Mouse (Mus musculus) urinary bladder, postnatal 4 days (tissue): ENCODE data around the gene Cpped1.

Experiments
- DNase-seq, 2 experiments: peaks; one replicate each; pipeline ENCODE4 v3.0.0; 2021 to 2022; ENCODE audit warnings: low spot score in 2 of 2

The Cpped1 gene

DNA sequence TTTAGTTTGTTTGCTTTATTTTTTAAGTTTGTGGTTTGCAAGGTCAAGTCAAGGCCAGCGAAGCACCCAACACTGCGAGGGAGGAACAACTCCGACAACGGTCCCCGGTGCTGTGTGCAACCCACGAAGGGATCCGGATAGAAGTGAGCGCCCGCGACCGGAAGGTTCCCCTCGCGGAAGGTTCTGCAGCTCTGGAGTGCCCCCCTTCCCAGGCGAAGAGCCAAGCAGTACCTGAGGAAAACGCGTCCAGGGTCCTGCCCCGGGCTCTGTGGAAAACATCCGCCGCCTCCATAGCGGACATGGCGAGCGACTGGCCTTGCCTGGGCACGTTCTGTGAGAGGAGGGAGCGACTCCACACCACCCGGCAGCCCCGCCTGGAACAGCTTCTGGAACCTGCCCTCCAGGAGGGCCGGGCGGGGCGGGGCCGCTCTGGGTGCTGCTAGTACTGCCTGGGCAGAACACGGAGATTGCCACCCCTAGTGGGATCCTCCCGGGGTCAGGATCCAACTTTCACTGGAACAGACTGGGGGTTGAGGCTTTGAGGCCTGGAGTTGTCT lies at the start of gene Cpped1:
Gene Cpped1, minus strand, starts transcription at position 411 of the 557 bp plus-strand sequence.
- DNase-seq, result peak; percentile 86 to 88

DNA sequence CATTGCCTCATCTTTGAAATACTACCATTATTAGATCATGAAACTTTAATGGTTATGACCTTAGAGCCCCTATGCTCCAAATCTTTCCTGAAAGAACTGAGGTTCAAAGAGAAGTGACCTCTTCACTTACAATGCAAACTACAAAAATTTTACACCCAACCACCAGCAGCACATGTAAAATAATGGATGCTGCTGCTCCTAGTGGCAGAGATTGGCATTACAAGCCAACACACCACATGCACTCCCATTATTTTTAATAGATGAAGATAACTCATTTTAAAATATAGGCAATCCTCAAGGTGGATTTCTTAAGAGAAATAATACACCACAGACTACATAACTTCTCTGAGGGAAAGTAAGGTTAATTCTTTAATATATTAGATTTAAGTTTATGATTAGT lies 31.2 kb upstream of the Cpped1 start:
- no peak for DNase-seq

DNA sequence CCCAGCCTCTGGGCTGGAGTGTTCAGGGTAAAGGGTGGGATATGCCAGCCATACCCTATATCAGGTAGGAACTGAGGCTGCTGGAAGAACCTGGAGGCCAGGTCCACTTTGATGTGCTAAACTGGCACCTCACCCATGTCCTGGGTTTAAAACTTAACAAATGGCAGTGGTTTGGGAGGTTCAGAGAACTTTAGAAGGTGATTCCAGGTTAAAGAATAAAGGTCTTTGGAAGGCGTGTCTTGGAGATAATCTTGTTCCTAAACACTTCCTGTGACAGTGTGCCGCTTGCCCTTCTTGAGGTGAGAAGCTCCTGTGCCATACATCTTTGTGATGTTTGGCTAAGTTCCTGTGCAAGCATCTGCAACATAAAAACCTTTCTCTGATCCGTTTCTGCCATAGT lies 1.6 kb upstream of the Cpped1 start:
- no peak for DNase-seq

DNA sequence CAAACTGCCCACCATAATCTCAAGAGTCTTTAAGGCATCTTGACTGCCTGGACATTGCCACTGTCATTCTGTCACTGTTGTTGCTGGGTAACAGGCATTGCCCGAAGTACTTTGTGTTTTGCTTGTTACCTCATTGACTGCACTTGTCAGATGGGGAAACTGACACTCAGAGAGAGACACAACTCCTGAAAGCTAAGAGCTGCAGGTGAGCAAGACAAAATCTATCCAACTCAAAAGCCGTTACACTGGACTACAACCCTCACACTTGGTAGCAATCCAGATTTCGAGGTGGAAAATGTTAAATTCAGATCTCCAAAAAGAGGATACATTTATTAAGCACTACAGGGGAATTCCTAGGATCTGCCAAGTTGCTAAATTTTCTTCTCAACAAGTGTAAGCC lies 572 bp upstream of the Cpped1 start:
- DNase-seq, result no peak

DNA sequence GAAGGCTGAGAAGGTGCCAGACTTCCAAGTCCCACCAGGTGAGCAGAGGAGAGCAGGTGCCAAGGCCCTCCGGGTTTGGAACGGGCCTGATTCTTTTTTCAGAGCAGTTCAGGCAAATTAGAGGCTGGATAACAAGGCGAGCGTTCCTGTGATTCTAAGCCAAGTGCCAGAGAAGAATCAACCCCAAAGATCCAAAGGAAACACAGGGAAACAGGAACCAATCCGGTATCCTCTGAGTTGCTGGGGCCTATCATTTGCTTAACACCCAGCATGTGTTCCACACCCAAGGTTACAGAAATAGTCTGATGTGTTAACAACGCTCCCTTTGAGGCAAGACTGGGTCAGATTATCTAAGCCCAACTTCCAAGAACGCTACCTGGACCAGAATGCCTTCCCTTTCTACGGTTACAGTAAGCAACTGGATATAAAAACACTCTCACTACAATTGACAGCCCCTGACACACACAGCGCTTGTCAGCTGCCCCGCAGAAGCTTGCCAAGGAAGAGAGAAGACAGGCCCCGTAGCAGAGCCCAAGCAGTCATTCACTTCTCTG lies 707 bp downstream of the Cpped1 start:
- no peak for DNase-seq

DNA sequence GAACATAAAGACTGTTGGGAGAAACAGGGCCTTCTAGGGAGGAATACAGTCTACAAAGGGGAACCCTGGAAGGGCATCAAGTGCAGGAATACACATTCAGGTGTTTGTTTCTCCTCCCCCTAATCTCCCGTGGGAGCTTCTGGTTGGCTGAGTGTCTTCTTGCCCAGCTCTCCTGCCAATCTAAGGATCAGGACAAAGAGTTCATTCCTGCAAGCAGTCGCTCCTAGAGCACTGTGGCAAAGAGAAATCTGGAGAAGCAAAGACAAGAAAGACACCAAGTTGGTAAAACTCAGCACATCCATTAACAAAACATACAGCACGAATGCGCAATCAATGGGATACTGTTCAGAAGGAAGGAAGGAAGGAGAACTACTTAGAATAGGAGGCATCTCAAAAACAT lies 1.4 kb downstream of the Cpped1 start:
- no peak for DNase-seq

DNA sequence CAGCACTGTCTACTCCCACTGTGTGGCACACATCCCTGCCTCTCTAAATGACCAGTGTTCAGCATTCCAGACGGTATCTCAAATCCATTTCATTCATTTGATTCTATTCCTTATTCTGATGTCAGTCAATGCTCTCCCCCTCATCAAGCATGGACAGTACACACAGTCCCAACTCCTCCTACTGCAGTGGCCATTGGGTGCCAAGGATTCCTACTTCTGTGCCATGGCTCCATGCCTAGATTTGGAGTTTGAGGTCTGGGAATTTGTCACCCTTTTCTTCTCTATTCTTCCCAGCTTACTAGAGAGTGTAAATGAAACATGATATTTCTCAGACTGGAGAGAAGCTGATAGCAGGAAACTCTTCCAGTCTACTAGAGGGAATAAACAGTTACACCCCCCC lies 2.3 kb downstream of the Cpped1 start:
- no peak for DNase-seq

DNA sequence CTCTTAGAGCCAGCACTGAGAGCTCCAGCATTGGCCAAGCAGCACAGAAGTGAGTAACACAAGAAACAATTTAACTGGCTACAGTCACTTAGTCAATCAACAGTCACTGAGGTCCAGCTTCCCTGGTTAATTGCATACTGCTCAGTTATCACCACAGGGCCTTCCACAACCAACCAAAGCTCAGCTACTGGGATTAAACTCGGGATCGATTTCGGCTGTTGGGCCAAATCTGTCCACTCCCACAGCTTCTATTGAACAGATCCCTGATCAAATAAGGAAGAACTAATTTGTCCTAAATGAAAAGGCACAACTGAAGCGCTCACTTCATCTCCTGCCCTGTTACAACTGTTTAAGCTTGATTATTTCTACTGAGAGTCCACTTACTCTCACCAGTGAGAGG lies 4.0 kb downstream of the Cpped1 start:
- DNase-seq, result no peak

DNA sequence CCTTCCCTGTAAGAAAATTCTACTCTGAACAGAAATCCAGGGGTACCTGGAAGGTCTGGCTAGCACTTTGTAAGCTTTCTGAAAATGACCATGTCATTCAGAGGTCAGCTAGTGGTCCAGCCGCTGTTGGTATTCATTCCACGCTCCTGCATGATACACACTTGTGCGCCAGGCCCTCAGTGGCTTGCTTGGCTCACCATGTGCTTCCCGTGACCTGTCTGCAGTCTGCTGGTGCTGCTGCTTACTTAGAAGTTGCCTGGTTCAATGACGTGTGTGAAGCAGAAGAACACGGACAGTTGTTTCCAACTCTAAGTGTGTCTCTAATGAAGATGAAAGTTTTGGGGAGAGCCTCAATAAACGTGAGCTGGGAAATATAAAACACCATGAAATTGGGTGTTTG lies 7.2 kb downstream of the Cpped1 start:
- no peak for DNase-seq

DNA sequence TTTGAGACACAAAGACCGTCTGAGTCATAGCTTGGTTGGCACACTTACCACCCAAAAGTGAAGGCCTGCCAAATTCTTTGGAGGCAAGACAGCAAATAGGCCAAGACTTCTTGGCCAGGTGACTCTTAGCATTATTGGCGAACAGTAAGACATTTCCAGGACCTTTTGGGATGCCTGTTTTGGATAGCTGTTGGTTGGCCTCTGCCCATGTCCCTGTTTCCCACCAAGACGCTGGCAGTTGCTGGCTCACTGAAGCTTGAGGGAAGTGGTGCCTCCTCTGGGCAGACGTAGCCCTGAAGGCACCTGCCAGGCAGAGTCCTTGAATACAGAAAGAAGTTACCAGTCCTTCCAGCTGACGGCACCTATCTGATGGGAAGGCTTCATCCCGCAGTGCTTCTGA lies 8.9 kb downstream of the Cpped1 start:
- DNase-seq, result no peak

DNA sequence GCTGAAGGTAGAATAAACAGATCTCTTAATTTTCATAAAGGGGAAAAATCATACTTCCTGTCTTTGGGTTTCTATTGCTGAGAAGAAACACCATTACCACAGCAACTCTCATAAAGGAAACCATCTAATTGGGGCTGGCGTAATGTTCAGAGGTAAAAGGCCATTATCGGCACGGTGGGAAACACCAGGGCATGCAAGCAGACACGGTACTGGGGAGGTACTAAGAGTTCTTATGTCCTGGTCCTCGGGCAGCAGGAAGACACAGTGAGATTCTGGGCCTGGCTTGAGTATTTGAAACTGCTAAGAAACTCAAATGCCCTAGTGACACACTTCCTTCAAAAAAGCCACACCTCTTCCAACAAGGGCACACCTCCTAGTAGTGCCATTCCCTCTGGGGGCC lies 12.8 kb downstream of the Cpped1 start:
- no peak for DNase-seq

DNA sequence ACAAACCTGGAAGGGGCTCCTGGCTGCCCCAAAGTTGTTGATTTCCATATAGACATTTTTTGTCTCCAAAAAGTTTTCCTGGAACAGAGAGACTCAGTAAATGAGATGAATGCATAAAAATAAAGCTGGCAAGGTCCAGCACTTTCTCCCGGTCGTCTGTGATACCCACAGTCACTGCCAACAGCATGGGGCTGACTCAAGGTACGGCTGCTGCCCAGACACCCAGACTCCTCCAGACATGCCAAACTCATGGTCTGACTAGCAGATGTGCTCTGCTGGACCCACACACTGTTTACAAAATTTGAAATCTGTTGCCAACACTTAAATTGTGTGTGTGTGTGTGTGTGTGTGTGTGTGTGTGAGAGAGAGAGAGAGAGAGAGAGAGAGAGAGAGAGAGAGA lies 14.4 kb downstream of the Cpped1 start:
- DNase-seq, result no peak

DNA sequence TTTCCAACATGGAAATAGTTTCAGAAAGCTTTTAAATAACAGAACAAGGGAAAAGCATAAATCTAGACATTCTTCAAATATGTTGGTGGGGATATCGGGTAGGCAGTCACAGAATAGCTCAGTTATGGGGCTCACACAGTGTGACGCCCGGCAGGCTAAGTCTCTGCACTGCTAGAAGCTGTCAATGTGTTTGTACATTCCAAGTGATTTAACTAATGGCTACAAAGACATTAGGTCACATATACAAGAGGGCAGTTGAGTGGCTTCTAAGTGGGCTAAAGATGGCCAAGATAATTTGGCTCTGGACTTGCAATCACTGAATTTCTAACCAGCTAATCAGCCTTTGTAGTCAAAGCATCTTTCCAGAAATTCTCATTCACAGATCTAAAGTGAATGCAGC lies 19.1 kb downstream of the Cpped1 start:
- no peak for DNase-seq

DNA sequence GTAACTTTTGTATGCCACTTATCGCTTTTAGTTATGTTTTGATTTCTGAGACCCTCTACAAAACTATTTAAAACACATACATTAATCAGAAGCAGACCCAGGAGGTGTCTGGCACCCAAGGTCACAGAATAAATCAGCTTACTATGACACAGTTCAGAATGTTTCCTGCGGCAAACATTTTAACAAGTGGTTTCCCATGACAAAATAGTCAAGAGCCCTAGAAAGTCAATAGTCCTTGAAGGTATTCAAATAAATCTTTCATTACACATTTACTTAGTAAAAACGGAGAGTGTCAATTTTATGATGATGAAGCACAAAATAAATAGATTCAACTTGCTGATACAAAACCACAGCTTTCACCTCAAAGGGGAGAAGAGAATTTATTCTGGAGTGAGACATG lies 19.5 kb downstream of the Cpped1 start:
- DNase-seq, result no peak

DNA sequence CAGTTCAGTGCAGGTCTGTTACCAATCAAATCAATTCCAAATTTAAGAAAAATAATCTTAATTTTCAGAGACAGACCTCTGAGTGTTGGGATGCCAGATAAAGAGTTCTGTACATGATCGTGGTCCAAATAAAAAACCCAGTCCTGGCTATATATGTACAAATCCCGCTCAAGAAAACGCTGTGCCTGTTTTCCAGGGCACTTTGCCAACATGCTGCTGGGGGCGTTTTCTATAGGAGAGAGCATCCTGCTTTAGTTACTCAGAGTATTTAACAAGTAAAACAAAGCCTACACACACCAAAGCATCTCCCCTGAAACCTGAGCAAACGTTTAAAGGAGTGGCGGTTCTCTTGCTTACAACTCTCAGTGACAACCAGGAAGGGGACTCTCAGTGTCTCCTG lies 27.4 kb downstream of the Cpped1 start:
- DNase-seq, result no peak

DNA sequence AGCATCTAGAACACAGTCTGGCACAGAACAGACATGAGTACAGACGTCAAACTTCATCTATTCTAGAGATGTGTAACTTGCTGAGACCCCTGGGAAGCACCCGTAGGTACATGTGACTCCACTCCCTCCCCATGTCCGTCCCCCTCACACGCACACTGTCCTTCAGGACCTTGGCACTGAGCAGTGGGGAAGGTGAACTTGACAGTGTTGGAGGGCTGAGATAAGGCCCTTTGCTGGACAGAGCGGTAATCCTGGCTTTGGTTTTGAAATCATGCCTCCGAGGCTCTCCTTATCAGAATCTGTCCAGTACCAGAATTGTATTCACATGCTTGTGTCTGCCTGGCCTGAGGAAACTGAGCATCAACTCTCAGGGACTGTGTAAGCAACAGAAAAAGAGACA lies 28.8 kb downstream of the Cpped1 start:
- DNase-seq, result no peak

DNA sequence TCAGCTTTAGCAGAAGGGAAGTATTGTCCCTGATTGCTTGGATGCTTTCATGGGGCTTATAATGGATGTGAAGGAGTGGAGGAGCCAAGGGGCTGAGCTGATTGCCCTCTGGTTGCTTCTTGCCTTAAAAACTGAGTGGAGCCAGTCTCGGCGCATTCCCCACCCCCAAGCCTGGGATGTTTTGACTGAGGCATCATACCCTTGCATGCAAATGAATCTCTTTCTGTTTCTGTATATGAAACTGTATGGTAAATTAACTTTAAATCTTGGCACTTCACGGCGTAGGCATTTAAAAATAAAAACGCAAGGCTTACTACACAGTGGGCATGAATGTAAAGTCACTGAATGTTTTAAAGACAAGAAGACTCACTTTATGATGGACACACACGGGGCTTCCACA lies 30.0 kb downstream of the Cpped1 start:
- no peak for DNase-seq

DNA sequence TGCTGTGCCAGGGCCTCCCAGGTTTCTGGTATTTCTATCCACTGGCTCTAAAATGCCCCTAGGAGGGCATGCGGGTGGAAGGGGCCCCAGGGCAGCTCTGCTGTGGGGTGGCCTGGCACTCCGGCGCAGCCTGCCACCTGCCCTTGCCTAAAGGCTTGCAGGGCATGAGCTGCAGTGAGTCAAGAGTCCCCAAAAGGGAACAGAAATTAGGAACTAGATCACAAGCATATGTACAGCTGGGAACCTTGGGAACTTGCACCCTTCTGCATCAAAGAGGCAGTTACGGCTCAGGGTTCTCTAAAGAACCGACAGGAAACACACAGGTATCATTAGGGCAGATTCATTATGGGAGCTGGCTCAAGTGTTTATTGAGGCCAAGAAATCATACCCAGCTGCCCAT lies 34.0 kb downstream of the Cpped1 start:
- DNase-seq, result no peak

DNA sequence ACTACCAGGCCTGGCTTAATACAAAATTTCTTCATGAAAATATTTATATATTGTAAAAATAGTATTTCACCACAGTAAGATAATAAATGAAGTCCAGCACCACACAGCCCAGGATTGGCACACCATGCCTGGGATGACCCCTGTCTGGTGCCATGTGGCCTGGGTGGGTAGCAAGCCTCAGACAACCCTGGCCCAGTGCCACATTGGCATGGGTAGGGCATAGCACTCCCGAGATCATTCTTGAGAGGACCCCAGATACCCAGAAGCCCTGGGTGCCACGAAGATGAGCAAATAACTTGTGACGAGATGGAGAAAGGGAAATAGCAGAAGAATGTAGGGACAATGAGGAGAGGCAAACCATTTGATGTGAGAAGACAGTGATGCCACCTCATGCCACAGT lies 36.0 kb downstream of the Cpped1 start:
- no peak for DNase-seq

DNA sequence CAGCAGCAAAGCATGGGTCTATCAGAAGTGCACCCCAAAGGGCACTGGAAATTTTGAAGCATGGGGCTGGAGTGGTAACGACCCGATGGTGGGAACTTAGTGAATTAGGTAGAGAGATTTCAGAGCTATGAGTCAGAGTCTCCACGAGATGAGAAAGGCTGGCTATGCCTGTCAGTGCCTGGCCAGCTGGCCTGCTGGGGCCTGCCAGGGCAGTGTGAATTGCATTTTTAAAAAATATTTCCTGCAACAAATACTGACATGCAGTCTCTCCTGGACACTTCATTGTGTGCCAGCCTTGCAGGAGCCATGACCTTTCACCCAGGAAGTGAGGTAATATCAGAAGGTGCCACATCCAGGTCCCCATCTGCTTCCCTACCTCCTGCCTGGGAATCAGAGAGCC lies 40.8 kb downstream of the Cpped1 start:
- no peak for DNase-seq

DNA sequence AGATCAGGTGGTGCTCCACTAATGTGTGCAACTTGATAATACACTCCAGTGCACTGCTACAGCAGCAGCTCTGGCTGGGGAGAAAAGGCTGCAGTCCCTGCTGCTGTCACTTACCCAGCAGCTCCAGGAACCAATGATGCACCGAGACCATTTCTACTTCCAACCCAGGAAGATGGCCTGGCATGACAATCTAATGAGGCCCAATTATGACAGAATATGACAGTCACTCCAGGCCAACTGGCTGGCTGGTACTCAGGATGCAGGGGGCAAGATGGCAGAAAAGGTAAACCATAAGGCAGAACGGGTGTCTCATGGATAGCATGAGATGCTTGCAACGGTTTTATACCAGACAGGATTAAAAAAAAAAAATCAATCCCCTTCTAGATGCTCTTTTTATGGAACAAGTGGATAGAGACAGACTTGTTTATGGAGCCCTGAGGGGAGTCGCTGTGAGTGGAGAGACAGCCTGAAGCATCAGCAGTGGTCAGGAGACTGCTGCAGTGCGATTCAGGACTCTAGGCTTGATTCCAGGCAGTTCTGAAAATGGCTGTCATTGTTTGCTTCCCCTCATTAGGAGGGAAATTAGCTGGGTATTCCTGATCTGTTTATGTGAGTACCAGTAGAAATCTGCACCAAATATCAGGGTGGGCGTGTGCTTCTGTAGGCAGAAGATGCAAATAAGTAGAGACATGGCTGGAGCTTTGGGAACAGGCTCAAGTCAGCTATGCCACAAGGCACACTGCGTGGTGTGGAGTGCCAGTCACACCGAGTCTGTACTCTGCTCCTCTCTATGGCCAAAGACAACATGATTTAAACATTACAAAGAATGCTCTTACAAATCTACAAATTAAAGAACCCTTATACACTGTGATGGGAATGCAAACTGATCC lies 56.3 kb downstream of the Cpped1 start:
- DNase-seq, result no peak

DNA sequence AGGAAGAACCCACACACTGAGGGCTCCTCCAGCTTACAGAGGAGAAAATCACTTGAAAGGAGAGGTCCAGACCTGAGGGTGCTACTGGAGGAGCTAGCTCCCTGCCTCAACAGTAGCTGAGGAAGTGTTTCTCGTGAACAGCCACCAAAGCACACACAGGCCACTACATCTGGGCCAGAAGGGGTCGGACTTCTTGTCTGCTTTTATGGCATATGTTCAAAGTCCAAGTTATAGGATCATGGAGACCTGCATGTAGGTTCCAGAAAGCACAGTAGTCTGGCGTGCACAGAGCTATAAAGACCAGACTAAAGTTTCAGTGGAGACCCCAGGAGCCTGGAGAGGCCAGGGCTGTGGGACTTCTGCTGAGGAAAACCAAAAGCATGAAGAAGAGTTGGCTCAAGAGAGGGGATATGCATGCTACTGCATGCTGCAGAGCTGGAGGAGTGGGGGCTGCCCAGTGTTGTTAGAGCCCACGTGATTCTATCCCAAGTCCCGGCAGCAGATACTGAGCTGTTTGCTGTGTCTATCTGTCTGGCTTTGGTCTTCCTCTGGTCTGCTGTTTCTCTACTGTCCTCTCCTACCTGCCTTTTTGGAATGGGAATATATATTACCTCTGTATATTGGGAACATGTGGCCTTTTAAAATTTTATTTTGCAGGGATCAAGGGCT lies 60.1 kb downstream of the Cpped1 start:
- DNase-seq, result no peak

DNA sequence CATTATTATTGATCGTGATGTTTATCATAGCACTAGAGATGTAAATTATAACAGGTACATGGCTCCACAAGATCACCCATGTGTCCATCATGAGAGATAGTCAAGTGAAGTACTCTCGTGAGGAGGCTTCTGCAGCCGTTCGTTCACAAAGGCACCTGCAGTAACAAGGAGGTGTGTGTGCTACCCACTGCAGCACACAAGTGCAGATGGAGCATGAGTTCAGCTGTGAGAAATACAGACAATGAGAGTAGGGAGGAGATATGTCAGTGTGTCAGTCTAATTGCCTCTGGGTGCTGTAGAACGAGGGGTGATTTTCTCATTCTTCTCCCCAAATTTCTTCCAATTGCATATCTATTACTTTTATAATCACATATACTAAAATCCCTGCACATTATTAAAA lies 63.9 kb downstream of the Cpped1 start:
- no peak for DNase-seq
